Mouse (Mus musculus) mesoderm, embryonic 11.5 days (tissue): ENCODE measurements around the gene Mmp15.
"Not testable (repeated sequence)": the region's sequence is repeated elsewhere in the genome, so short reads cannot be mapped to it uniquely, and the experiment has no call there.

ENCODE experiments used
- DNase-seq: peaks from one replicate; pipeline ENCODE4 v3.0.0-alpha.2; 2012; ENCODE audit warnings: low read depth, low spot score

Mmp15 gene

GRCm38 (mm10) chr8:95376309-95376999 is 24.4 kb downstream of the Mmp15 start:
- no peak for DNase-seq

DNA sequence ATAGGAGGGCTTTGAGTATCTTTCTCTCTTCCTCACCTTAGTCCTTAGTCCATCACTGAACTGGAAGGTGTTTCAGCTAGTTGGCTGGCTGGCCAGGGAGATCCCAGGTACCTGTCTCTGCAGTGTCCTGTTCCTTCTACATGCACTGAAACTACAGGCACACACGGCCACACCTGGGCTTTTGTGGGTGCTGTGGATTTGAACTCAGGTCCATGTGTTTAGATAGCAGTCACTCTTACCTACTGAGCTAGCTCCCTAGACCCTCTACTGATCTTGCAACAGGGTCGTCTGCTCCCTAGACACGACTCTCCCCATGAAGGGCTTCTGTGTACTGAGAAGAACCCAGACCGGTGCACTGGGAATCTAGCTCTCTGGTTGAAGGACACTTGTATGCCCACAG is 25.0 kb downstream of the Mmp15 start:
- no peak for DNase-seq

- no peak for DNase-seq
Measured at GRCm38 (mm10) chr8:95377863-95378291, 25.8 kb downstream of the Mmp15 start.

DNA sequence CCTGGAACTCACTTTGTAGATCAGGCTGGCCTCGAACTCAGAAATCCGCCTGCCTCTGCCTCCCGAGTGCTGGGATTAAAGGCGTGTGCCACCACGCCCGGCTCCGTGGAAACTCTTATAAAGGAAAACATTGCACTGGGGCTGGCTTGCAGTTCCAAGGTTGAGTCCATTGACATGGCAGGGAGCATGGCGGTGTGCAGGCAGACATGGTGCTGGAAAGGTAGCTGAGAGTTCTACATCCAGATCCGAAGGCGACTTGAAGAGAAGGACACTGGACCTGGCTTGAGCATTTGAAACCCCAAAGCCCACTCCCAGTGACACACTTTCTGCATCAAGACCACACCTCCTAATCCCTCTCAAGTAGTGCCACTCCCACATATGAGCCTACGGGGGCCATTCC is 26.9 kb downstream of the Mmp15 start:
- DNase-seq = not testable (repeated sequence)

DNA sequence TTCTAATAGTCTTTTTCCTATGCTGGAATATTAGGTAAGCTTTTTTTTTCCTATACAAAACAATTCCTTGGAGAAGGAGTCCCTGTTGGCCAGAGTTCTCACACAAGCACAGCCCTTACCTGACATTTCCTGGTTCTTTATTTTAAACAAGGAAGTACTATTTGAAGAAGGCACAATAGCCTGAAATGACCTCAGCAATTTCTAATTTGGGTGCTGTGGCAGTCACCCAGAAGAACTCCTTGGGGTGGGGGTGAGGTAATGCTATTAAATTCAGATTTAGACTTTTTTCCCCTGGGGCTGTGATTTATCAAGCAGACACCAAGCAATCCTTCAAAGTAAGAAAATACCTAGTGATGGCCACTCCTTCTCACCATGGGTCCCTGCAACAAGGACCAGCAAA is 28.9 kb downstream of the Mmp15 start:
- DNase-seq = no peak

GRCm38 (mm10) chr8:95381595-95381994 is 29.5 kb downstream of the Mmp15 start:
- no peak for DNase-seq

- no peak for DNase-seq
Measured at GRCm38 (mm10) chr8:95384501-95384900, 32.4 kb downstream of the Mmp15 start.

DNA sequence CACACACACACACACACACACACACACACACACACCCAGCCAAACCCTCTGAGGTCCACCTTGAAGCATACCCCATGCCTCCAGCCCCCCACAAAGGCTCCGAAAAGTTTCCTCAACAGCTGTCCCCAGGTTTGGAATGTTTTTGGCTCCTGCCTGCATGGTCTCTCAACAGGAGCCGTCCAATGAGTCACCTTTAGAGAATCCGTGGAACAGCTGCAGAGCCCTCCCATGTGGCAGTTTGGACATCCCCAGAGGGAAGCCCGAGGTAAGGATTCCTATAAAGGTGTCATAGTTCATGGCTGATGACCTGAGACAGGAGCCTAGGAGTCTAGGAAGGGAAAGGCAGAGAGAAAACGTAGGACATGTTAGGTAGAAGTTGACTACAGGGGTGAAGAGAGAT is 34.0 kb downstream of the Mmp15 start:
- no peak for DNase-seq

GRCm38 (mm10) chr8:95387221-95387620 is 35.2 kb downstream of the Mmp15 start:
- DNase-seq = no peak

GRCm38 (mm10) chr8:95387936-95388335 is 35.9 kb downstream of the Mmp15 start:
- no peak for DNase-seq

DNA sequence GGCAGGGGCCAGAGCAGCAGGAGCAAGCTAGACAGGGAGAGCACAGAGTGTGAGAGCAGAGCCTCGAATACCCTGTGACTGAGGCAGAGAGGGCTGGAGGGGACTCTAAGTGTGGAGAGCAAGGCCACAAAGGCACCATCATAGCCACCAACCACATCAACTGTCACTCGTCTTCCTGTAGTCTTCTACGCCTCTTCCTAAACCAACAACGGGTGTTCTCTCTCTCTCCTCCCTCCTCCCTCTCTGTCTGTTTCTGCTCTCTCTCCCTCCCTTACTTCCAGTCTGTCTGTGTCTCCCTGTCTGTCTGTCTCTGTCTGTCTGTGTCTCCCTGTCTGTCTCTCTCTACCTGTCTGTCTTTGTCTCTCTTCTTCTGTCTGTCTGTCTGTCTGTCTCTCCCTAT is 38.2 kb downstream of the Mmp15 start:
- no peak for DNase-seq

- DNase-seq = no peak
Measured at GRCm38 (mm10) chr8:95391101-95391500, 39.0 kb downstream of the Mmp15 start.

DNA sequence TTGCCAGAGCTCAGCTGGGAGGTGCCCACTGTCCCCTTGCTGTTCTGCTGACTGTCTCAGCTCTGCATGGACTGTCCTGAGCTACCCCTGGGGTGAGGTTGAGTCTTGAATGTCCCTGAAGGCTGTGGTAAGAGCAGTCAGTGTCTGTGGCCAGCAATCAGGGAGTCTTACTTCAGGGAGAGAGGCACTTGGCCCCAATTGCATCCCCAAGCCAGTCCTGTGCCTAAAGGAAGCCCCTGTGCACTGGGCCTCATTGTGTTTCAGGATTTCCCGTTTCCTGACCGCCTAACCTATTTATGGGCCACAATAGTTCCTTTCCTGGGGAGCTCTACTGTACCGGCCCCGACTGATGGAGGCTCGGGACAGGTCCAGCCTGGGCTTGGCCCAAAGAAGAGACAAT is 40.5 kb downstream of the Mmp15 start:
- no peak for DNase-seq

- DNase-seq = no peak
Measured at GRCm38 (mm10) chr8:95395186-95395918, 43.3 kb downstream of the Mmp15 start.

DNA sequence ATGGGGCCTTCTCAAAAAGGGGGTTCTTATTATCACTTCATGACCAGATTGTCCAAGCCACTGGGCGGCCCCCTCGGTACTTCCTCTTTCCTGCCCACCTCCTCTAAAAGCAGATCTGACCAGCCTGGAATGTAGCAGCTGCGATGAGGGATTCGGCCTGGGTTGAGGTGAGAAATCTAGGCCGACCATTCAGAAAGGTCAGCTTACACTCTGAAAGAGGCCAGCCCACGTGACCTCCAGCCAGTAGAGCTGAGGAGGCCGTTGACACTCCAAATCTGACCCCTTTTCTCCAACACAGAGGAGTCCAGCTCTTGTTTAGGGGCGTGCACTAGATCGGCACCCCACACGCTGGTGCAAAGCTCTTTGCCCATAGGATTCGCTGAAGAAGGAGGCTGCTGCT is 44.7 kb downstream of the Mmp15 start:
- DNase-seq = no peak

DNA sequence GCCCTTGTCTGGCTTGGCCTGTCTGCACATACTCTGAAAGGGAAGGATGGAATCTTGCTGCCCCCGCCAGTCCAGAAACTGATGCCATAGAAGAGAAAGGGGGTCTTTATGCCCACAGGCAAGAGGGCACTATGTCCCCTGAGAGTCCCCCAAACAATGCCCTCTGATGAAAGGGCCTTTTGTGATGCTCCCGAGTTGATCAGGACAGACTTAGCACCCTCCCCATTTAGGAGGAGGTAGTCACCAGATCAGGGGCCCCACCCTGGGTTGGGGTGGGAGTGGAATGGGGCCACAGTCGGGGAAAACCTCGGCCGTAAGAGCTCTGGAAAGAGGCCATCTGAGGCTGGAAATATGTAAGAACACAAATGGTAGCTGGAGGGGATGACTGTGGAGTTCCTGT is 45.1 kb downstream of the Mmp15 start:
- DNase-seq = no peak

DNA sequence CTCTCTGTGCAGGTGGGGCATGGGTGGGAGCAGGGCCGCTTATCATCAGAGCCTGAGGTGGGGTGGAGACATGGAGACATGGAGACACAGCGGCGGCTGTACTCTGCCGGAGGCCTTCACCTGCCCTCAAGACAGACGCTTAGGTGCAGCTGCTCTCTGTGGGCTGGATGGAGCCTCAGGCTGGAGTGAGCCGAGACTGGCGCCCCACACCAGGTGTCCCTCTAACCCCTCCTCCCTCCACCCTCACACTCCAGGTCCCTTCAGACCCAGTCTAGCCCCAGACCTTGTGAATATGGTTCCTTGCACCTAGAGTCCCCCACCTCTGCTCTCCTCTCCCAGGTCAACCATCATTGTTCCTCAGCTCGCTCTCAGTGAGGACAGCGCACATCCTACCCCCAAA is 47.1 kb downstream of the Mmp15 start:
- DNase-seq = no peak

- DNase-seq = no peak
Measured at GRCm38 (mm10) chr8:95401091-95401490, 49.0 kb downstream of the Mmp15 start.

DNA sequence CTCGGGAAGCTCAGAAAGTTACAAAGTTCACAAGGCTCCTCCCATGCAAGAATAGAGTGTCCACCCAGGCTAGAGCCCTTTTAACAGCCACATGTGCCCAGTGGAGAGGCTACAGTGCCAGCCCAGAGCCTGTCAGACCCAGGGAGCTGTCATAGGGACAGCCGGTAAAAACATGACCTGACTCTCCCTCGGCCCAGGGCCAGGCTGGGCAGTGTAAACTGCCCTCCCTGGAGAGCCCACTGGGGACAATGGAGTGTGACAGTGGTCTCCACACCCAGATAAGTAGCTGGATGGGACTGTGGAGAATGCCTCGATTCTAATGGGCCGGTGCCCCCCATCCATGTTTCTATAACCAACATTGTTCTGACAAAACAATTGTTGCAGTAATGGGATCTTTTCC is 57.5 kb downstream of the Mmp15 start:
- DNase-seq = no peak

DNA sequence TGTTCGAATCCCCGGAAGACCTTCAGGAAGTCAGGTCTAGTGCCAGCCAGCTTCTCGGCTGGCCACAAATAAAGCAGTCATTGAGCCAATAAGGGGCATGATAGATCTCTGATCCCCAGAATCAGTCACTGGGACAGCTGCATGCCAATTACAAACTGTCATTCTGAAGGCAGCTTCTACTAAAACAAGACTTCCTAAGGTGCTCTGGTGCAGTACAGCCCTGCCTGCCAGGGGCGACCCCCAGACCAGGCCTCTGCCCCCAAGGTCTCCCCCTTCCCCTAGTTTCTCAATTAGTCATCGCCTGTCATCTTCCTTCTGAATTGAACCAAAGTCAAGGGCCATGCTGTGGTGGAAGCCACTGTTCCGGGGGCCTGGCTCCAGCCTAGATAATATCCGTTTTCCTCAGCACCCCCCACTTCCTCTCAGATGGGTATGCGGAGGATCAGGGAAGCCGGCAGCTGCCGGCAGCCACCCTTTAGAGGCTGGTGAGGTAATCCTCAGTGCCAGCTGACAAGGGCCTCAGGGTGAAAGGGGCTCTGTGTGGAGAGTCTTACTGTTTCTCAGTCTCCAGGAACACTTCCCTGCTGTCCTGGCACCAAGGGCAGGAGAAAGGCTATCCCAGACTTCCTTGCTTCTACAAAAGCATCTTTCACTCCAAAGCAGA is 59.4 kb downstream of the Mmp15 start:
- no peak for DNase-seq

GRCm38 (mm10) chr8:95422193-95422810 is 70.2 kb downstream of the Mmp15 start:
- no peak for DNase-seq
